Mouse (Mus musculus): ENCODE results near the gene Smad1. TPM values are rescaled to one million over a fixed set of nuclear protein-coding genes. Genes with fewer than 3 reads are reported as not detected.
"Not testable (repeated sequence)": the region's sequence is repeated elsewhere in the genome, so short reads cannot be mapped to it uniquely, and the experiment has no call there.

The Smad1 gene
- polyA plus RNA-seq (2015; fragmentation: Nextera tagmentation; extraction: Ambion mirVana), result 57.6 and 62.9 TPM in 2 replicates

- Histone ChIP-seq H3K27ac (replicated peaks) (peak within 1 kb of the TSS; percentile 98), H3K4me2 (peak within 1 kb of the TSS; percentile 62)
- peak; percentile 95 for ATAC-seq (ENCODE audit: low FRiP score, low read depth)
These were observed at the start of gene Smad1 for GRCm38 (mm10) chr8:79398994-79399650. Smad1 (minus strand) TSS chr8:79399518.

GRCm38 (mm10) chr8:79447260-79447853 is 48.0 kb upstream of the Smad1 start:
- Histone ChIP-seq H3K36me3 (no peaks in the 10 kb centered on the region), H3K27me3 (no peaks in the 10 kb centered on the region), H3K27ac (replicated peaks) (no peak overlapping the region), H3K9me3 (no peaks in the 10 kb centered on the region), H3K9ac (no peak overlapping the region), H3K4me1 (replicated peaks) (no peaks in the 10 kb centered on the region), H3K4me2 (no peak overlapping the region), H3K4me3 (no peak overlapping the region)
- WGBS, result 90% methylated on average over 10 of the region's 10 CpGs
- ATAC-seq (ENCODE audit: low FRiP score, low read depth), result no peak

More at GRCm38 (mm10) chr8:79398994-79399650, at the start of gene Smad1:
- Histone ChIP-seq H3K27me3 (no peaks in the 10 kb centered on the region), H3K4me1 (replicated peaks) (peaks cover 41% of the 10 kb centered on the region), H3K9me3 (no peaks in the 10 kb centered on the region), H3K36me3 (no peaks in the 10 kb centered on the region), H3K4me3 (peak within 1 kb of the TSS; percentile 96), H3K9ac (peak within 1 kb of the TSS; percentile 97)
- WGBS, result under 1% methylated on average over 67 of the region's 80 CpGs

- Histone ChIP-seq H3K4me1 (replicated peaks) (no peaks in the 10 kb centered on the region), H3K4me2 (no peak overlapping the region), H3K9ac (no peak overlapping the region), H3K36me3 (no peaks in the 10 kb centered on the region), H3K4me3 (no peak overlapping the region), H3K9me3 (no peaks in the 10 kb centered on the region), H3K27ac (replicated peaks) (no peak overlapping the region), H3K27me3 (no peaks in the 10 kb centered on the region)
- no peak for ATAC-seq (ENCODE audit: low FRiP score, low read depth)
- 80% methylated on average over 14 of the region's 14 CpGs for WGBS
These were observed 44.3 kb upstream of the Smad1 start for GRCm38 (mm10) chr8:79443460-79444098.

GRCm38 (mm10) chr8:79433953-79434500 is 34.7 kb upstream of the Smad1 start:
- Histone ChIP-seq H3K27me3 (no peaks in the 10 kb centered on the region), H3K27ac (replicated peaks) (no peak overlapping the region), H3K4me2 (no peak overlapping the region), H3K36me3 (no peaks in the 10 kb centered on the region), H3K9ac (no peak overlapping the region), H3K4me3 (no peak overlapping the region), H3K9me3 (no peaks in the 10 kb centered on the region), H3K4me1 (replicated peaks) (no peaks in the 10 kb centered on the region)
- WGBS, result 44% methylated on average over 4 of the region's 4 CpGs
- ATAC-seq (ENCODE audit: low FRiP score, low read depth), result no peak

GRCm38 (mm10) chr8:79414907-79415306 is 15.6 kb upstream of the Smad1 start:
- Histone ChIP-seq H3K9me3 (no peaks in the 10 kb centered on the region), H3K4me2 (no peak overlapping the region), H3K4me1 (replicated peaks) (no peaks in the 10 kb centered on the region), H3K27ac (replicated peaks) (no peak overlapping the region), H3K27me3 (no peaks in the 10 kb centered on the region), H3K4me3 (no peak overlapping the region), H3K9ac (no peak overlapping the region), H3K36me3 (no peaks in the 10 kb centered on the region)
- no peak for ATAC-seq (ENCODE audit: low FRiP score, low read depth)
- 72% methylated on average over 5 of the region's 5 CpGs for WGBS

- H3K27me3 ChIP-seq, result no peaks in the 10 kb centered on the region
- H3K36me3 ChIP-seq, result no peaks in the 10 kb centered on the region
- no peak overlapping the region for H3K9ac ChIP-seq
- H3K4me2 ChIP-seq, result no peak overlapping the region
- no peaks in the 10 kb centered on the region for H3K9me3 ChIP-seq
- ATAC-seq (ENCODE audit: low FRiP score, low read depth), result no peak
- H3K4me3 ChIP-seq, result no peak overlapping the region
- no peak overlapping the region for H3K27ac ChIP-seq (replicated peaks)
- H3K4me1 ChIP-seq (replicated peaks), result no peaks in the 10 kb centered on the region
- 90% methylated on average over 1 of the region's 1 CpGs for WGBS
These were observed 11.2 kb upstream of the Smad1 start for GRCm38 (mm10) chr8:79410501-79410900.

- 83% methylated on average over 1 of the region's 1 CpGs for WGBS
- H3K4me3 ChIP-seq; H3K9ac ChIP-seq; ATAC-seq (ENCODE audit: low FRiP score, low read depth); H3K27me3 ChIP-seq; H3K4me1 ChIP-seq (replicated peaks); H3K27ac ChIP-seq (replicated peaks); H3K4me2 ChIP-seq; H3K9me3 ChIP-seq; H3K36me3 ChIP-seq: not testable (repeated sequence)
These were observed 8.0 kb upstream of the Smad1 start for GRCm38 (mm10) chr8:79407356-79407755.

GRCm38 (mm10) chr8:79404895-79405557 is 5.7 kb upstream of the Smad1 start:
- H3K9ac ChIP-seq, result no peak overlapping the region
- no peak overlapping the region for H3K4me2 ChIP-seq
- WGBS, result 57% methylated on average over 6 of the region's 6 CpGs
- no peak overlapping the region for H3K4me3 ChIP-seq
- no peak for ATAC-seq (ENCODE audit: low FRiP score, low read depth)
- no peaks in the 10 kb centered on the region for H3K36me3 ChIP-seq
- H3K27ac ChIP-seq (replicated peaks), result no peak overlapping the region
- H3K9me3 ChIP-seq, result no peaks in the 10 kb centered on the region
- no peaks in the 10 kb centered on the region for H3K4me1 ChIP-seq (replicated peaks)
- no peaks in the 10 kb centered on the region for H3K27me3 ChIP-seq

- no peaks in the 10 kb centered on the region for H3K9me3 ChIP-seq
- H3K9ac ChIP-seq, result no peak overlapping the region
- H3K4me1 ChIP-seq (replicated peaks), result peaks cover 27% of the 10 kb centered on the region
- no peaks in the 10 kb centered on the region for H3K36me3 ChIP-seq
- WGBS, result 79% methylated on average over 2 of the region's 2 CpGs
- H3K27ac ChIP-seq (replicated peaks), result no peak overlapping the region
- H3K4me3 ChIP-seq, result no peak overlapping the region
- H3K27me3 ChIP-seq, result no peaks in the 10 kb centered on the region
- no peak overlapping the region for H3K4me2 ChIP-seq
- no peak for ATAC-seq (ENCODE audit: low FRiP score, low read depth)
These were observed 1.4 kb upstream of the Smad1 start for GRCm38 (mm10) chr8:79400671-79401070.

- peak overlapping the region; percentile 97 for H3K9ac ChIP-seq
- H3K27me3 ChIP-seq, result no peaks in the 10 kb centered on the region
- H3K27ac ChIP-seq (replicated peaks), result peak overlapping the region; percentile 98
- no peaks in the 10 kb centered on the region for H3K9me3 ChIP-seq
- H3K4me3 ChIP-seq, result peak overlapping the region; percentile 96
- peak overlapping the region; percentile 62 for H3K4me2 ChIP-seq
- WGBS, result under 1% methylated on average over 60 of the region's 68 CpGs
- ATAC-seq (ENCODE audit: low FRiP score, low read depth), result peak; percentile 60
- peaks cover 48% of the 10 kb centered on the region for H3K4me1 ChIP-seq (replicated peaks)
- H3K36me3 ChIP-seq, result no peaks in the 10 kb centered on the region
These were observed 902 bp downstream of the Smad1 start for GRCm38 (mm10) chr8:79398251-79398981.

- 8% methylated on average over 7 of the region's 7 CpGs for whole genome bisulfite sequencing
- no peaks in the 10 kb centered on the region for H3K9me3 ChIP-seq
- peak overlapping the region; percentile 98 for H3K27ac ChIP-seq (replicated peaks)
- H3K4me3 ChIP-seq, result peak overlapping the region; percentile 96
- H3K36me3 ChIP-seq, result no peaks in the 10 kb centered on the region
- ATAC-seq (ENCODE audit: low FRiP score, low read depth), result 0 out of 2 replicates have a peak, but pooled peaks have one; percentile 1
- H3K4me1 ChIP-seq (replicated peaks), result peaks cover 54% of the 10 kb centered on the region
- peak overlapping the region; percentile 97 for H3K9ac ChIP-seq
- no peaks in the 10 kb centered on the region for H3K27me3 ChIP-seq
- peak overlapping the region; percentile 62 for H3K4me2 ChIP-seq
These were observed 1.5 kb downstream of the Smad1 start for GRCm38 (mm10) chr8:79397705-79398250.

Measured in hindbrain, embryonic 15.5 days (tissue).